Mouse (Mus musculus) inflammation-experienced regulatory T-cells, adult 6 months (primary cell): ENCODE results near the gene Phyhd1. TPM values are rescaled to one million over a fixed set of nuclear protein-coding genes. Genes with fewer than 3 reads are reported as not detected.
A peak's percentile ranks its signal among the peaks of the same experiment; 100 is the strongest.

Source experiments
- ATAC-seq: one replicate; pipeline ENCODE4 v1.8.0; 2017
- polyA plus RNA-seq, 3 experiments: library from polyadenylated mRNA; unstranded; fragments of 100-300 nt; shearing (Covaris generic); gene quantifications; one replicate each; pipeline ENCODE4 v1.2.1; 2017

The Phyhd1 gene
- polyA plus RNA-seq, 3 experiments from 2014 or later: 2.5 to 4.8 (median 4.3) TPM

DNA sequence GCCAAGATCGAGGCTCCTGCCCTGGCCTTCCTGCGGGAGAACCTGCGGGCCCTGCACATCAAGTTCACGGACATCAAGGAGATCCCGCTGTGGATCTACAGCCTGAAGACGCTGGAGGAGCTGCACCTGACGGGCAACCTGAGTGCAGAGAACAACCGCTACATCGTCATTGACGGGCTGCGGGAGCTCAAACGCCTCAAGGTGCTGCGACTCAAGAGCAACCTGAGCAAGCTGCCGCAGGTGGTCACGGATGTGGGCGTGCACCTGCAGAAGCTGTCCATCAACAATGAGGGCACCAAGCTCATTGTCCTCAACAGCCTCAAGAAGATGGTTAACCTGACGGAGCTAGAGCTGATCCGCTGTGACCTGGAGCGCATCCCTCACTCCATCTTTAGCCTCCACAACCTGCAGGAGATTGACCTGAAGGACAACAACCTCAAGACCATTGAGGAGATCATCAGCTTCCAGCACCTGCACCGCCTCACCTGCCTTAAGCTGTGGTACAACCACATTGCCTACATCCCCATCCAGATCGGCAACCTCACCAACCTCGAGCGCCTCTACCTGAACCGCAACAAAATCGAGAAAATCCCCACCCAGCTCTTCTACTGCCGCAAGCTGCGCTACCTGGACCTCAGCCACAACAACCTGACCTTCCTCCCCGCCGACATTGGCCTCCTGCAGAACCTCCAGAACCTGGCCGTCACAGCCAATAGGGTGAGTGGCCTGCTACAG lies 9.2 kb upstream of the Phyhd1 start:
- no peak for ATAC-seq

DNA sequence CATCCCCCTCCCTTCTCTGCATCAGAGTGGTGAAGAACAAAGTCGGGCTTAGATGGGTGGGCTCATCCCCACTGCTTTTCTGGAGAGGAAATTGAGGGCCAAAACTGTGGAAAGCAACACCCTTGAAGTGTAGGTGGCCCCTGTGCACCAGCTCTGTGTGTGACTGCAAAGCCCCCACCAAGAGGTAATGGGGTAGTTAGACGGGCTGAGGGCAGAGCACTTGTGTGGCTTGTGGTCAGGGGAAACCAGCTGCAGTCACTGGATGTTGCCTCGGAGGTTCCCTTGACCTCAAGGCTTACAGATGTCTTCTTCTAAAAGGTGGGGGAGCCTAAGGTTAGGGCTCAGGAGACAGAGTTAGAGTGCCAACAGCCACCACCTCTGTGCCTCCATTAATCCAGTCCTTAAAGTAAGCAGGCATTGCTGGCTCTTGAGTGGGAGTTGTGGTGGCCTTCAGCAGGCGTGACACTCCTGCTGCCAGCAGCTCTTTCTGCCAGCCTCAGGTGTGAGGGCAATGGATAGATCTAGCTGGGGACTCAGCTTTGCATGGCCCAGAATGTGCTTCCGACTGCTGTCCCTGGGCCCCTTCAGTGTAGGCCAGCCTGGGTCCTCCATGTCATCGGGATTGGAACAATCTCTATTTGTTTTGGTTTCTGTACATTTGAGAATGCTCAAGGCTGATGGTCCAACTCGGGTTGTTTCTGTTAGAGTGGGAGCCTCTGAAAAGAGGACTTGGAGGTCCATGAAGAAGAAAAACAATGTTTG lies 8.1 kb upstream of the Phyhd1 start:
- no peak for ATAC-seq

DNA sequence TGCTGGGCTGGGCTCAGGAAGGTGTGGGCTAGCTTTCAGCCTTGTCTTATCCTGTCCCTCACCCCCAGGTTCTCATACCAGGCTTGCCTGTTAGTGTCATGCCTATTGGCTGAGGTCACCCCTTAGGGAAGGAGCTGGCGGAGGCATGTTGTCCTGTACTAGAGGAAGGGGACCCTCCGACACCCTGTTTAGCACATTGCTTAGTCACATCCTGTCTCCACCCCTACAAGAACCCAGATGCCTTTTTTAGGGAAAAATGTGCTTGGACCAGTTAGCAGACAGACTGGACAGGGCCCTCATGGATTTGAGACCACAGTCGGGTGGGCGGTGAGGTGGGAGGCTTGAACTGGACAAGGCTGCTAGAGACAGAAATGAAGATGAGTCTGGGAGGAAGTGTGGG lies 7.4 kb upstream of the Phyhd1 start:
- ATAC-seq: peak; percentile 39

DNA sequence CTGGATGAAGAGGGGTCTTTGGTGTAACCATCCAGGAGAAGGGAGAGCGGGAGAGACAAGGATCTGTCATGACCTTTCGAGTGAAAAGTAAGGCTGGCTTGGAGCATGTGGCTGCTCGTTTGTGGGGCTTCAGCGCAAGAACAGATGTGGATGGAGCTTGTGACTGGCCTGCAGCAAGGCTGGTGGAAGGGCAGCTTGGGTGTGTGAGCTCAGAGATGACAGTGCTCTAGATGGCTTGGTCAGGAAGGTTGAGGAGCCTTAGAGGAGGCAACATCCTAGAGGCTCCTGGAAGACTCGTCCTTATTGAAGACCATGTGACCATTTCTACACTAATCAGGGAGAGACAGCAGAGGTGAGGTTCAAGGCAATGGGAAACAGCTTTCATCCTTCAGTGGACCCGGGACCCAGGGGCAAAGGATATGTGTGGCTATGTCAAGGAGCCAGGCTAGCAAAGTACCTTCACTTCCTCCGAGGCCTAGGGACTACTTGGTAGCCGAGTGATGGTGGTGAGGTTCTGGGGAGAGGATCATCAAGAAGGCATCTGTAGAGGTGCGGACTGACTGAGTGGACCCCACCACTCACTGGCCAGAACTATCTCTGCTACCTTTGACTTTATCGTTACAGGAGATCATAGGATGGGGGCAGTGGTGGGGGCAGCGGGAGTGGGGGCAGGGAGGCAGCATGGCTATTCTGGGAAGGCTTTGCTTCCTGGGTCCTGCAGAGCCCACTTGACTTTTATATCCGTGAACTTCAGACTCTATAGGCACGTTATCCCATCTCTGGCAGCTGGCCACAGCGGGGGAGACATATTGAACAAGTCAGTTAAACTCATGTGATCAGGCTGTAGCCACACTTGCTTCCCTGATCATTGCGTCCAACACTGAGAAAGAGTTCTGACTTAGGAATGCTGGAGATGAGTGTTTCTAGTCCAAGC lies 6.6 kb upstream of the Phyhd1 start:
- ATAC-seq: no peak

DNA sequence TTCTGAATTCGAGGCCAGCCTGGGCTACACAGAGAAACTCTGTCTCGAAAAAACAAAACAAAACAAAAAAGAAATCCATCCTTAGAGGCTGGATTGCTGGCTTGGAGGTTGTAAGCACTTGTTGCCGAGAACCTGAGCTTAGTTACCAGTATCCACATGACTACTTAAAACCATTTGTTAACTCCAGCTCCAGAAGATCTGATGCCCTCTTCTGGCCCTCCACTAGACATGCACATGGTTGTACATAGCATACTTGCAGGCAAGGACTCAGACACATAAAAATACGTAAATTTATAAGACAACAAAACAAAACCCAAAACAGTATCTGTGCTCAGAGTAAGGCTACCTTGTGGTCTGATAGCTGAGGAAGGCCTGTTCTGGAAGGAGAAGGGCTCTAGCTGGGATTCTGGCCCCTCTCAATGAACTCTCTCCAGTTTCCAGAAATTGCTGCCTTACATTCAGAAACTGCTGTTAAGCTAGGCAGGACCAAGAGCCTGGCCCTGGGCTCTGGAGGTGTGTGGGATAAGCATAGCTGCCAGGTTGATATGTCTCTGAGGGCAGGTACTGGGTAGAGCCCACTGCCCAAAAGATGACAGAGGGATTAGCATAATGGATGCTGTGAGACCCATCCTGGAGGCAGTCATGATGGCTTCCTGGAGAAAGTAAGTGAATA lies 4.8 kb upstream of the Phyhd1 start:
- no peak for ATAC-seq

DNA sequence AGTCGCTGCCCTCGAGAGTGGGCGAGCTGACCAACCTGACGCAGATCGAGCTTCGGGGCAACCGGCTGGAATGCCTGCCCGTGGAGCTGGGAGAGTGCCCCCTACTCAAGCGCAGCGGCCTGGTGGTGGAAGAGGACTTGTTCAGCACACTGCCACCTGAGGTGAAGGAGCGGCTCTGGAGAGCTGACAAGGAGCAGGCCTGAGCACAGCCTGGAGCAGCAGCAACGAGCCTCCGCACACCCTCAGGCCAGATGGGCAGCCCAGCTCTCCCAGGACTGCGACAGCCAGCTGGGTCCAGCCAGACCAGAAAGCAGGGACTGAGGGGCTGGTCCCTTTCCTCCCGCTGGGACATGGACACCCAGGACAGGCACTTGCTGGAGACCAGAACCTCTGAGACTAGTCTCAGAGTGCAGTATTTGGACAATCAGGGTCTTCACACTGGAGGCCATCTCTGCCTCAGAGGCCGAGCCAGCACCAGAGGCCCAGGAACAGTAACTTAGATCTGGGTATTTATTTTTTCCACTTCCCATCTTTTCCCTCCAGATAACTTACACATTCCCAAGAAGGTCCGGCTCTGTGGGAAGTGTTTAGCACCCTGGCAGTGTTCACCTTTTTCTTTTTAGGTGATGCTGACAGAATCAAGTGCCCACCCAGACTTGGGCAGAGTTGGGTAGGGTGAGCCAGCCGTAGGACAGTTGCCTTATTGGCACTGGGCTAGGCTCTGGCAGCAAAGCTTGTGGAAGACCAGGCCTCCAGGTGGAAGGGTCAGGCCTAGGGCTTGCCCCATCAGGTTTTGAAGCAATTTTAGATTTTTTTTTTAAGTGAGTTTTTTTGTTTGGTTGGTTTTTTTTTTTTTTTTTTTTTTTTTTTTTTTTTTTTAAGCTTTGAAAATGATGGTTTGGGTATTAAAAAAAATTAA lies 3.8 kb upstream of the Phyhd1 start:
- no peak for ATAC-seq

DNA sequence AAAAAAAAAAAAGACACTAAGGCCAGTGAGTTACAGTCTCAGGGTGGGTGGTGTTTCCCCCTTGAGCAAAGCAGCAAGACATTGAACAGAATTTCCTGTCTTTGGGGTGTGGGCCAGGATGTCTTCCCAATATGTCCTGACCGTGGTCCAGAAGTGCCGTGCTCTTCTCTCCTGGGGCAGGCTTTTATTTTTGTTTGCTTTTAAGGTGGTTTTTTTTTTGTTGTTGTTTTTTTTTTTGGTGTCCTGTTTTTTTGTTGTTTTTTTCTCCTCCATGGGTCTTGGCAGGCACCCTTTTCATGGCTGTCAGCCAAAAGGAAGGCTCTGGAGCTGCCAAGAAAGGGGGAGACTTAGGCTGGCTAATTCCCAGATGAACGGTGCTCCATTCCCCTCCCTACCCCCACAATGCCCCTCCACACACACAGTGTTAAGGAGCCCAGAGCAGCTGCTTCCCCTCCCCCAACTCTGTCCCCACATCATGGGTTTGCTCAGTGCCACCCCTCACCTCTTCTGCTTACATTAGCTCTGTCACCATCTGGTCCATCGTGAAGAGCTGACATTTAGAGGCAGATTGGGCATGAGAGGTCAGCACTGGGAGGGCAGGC lies 3.1 kb upstream of the Phyhd1 start:
- ATAC-seq: no peak

DNA sequence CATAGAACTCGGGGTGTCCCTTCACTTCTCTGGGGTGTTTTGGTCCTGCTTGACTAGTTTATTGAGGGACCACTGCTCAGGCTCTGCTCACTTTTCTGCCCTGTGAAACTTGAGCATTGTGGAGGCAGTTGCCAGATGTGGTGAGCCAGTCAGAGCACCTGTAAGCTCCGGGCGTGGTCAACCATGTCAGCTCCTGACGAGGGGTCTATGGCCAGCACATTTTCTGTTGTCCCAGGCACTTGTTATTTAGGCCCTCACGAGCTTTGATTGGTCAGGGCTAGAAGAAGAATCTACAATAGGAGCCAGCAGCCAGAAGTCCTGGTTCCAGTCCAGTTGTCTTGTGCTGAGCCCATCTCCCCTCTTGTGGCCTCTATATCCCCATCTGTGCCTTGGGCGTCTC lies 2.2 kb upstream of the Phyhd1 start:
- ATAC-seq: no peak

DNA sequence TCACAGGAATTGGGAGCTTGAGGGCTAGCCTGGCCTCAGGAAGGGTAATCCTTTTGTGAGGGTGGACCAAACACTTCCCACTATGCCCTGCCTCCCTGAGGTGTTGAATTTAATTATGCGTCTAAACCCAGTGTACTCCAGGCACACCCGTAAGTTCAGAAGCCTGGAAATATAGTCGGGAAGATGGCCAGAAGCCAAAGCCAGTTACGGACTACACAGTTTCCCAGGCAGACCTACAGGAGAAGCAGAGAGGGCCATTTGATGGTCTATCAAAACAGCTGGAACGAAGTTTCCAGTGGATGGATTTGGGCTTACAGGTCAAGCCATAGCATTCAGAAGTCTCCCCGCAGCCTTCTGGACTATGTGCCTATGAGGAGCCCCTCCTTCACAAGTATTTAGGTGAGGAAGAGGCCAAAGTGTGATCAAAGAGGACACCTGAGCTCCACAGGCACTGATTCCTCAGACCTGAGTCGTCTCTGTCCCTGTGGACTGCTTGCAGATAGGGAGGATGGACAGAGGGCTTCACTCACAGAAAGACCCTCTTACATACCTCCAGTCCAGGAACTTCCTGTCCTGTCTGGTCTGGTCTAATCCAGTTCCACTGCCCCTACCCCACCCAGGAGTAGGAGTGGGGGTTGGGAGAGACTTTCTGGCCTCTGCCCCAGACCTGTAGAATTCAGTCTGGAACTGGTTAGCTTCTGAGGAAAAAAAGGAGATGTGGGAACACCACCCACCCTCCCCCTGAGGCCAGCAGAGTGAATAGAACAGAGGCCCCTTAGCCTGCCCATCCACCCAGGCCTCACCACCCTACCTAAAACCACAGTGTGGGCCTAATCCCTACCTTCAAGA lies 1.1 kb upstream of the Phyhd1 start:
- no peak for ATAC-seq

DNA sequence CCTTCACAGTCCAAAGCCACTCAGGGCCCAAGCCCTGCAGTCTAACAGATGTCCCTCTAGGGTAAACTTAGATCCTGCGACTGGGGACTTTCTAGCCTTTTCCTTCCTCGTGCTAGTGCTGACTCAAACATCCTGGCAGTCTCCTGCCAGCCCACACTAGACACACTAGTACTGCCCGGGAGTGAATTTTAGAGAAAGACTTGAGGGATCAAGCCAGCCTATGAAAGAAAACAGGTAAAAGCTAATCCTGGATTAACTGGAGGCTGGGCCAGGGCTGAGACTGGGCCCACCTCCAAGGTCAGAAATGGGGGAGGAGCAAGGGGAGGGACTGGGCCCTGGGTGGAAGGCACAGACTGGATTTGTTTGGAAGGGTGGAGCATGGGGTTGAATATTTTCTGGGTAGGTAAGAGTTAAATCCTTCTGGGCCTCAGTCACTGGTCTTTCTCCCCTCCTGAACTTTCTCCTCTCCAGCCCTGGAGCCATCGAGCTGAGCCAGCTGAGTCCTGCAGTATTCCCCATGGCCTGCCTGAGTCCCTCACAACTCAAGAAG lies 464 bp downstream of the Phyhd1 start:
- no peak for ATAC-seq

DNA sequence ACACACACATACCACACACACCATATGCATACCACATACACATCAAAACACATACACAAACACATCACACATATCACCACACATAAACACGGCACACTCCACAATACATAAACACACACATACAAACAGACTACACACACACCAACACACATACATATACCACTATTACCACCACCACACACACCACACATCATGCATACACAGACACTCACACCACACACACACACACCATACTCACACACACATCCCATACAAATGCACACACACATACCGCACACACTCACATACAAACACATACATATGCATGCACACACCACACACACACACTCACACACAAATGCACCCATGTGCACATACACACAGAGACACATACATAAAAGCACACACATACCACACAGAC lies 1.5 kb downstream of the Phyhd1 start:
- no peak for ATAC-seq

DNA sequence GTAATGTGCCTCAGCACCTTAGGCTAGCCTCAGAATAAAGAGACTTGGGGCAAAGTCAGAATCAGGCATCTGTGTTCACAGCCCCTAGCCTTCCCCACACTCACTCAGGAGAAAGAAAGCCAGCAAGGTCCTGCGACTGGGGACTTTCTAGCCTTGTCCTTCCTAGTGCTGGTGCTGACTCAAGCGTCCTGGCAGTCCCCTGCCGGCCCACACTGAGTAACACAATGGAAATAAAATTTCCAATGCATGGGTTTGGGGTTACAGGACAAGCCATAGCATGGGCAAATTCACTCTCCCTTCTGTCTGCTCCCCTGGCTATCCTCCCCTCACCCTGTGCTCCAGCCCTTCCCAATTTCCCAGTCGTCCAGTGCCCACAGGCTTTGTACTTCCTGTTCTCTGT lies 2.4 kb downstream of the Phyhd1 start:
- no peak for ATAC-seq

DNA sequence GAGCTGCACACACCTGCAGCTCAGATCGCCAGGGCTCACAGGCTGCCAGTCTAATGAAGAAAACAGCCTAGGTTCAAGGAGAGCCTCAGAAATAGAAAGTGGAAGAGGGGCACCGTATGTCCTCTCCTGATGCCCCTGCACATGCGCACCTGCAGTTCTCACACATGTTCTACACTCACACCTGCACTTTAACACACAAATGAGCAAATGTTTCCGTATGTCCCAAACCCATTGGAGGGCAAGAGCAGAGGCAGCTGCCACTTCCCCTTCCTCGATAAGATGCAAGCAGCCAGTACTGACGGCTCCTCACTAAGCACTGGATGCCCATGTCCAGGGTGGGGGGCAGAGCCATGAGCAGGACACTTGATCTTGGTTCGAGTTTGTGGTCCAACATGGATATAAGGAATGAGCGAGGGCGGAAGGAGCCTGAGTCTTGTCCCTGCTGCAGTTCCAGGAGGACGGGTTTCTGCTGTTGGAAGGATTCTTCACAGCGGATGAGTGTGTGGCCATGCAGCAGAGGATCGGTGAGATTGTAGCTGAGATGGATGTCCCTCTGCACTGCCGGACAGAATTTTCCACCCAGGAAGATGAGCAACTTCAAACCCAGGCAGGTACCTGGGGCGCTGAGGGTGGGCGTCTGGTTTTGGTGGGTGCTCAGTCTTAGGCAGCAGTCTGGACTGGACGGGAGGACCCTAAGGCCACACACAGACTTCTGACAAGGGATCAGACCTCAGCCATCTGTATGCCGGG lies 3.4 kb downstream of the Phyhd1 start:
- no peak for ATAC-seq

DNA sequence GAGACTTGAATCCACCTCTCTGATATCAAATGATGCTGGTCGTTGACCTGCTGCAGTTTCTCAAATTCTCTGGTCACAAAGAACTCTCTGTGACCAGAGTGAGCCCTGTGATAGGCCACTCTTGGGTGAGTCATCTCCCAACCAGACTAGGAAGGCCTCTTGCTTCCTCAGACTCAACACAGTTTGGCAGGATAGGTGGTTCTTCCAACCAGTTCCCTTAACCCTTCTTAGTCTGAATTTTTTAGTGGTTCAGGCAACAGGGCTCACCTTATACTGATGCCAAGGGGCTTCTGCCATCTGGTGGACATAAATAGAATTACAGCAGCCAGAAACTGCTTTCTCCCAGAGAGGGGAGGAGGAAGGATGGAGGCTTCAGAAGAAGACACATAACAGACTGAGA lies 4.1 kb downstream of the Phyhd1 start:
- ATAC-seq: peak; percentile 78

DNA sequence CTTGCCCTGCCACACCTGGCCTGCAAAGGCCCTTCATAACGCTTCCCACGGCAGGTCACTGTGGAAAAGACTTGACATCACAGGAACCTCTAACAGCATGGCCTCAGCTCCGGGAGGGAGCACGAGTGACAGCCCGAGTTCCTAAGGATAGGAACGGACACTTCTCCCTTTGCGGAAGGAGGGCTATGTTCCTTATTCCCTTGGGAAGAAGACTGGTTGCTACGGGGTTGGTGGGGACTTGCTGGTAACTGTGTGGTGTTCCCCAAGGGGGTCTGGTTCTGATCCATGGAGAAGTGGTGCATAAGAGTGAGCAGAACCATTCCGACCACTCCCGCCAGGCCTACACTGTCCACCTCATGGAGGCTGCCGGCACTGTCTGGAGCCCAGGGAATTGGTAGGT lies 14.7 kb downstream of the Phyhd1 start, which contains the start of gene Gm28038:
TSS of gene Gm28038 (plus strand) at position 301 of the 400 bp plus-strand sequence.
- no peak for ATAC-seq

DNA sequence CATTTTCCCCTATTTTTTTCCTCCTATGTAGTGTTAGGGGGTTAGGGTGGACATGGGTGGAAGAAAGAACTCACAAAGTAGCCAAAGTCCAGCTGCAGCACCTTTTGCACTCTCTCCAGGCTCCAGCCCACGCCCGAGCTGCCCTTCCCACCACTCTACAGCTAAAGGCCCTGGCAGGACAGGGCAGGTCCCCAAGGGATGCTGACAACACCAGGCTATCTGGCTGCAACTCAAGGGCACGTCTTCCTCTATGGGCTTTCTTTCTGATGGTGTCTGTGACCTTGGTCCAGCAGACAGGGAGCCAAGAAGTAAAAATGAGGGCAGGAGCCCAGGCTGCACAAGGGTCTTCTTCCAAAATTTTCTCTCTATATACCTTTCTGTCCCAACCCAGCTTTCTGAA lies 15.6 kb downstream of the Phyhd1 start:
- ATAC-seq: no peak

DNA sequence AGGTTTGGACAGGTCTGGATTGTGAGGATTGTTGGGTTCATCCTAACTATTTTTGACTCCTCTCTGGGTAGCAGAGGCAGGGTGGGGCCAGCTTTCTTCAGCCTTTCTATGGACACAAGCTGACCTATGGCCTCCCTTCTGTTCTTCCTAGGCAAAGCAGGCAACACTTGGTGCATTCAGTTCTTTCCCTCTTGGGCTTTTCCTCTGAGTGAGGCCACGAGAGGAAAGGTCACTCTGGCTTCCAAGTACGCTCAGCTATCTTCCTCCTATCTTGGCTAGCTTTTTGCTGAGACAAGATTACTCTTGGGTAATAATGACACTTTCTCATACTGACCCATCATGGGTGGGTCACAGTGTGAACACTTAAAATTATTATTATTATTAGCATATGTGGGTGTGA lies 17.2 kb downstream of the Phyhd1 start:
- no peak for ATAC-seq

DNA sequence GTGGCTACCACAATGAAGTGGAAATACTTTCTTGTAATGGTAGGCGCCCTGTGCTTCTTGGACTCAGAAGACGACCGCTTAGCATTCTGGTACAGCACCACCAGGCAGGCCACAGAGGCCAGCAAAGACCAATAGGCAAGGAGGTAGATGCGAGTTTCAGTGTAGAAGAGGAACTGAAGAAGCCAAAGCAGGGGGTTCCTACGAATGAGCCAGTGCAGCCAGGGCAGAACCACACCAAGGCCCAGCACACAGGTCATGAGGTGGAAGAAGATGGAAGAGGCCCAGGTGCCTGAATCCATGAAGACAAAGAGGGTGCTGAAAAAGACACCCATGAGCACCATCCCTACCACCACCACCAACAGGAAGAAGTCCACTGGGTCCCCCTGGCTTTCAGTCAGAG lies 19.0 kb downstream of the Phyhd1 start:
- ATAC-seq: no peak
